Mouse (Mus musculus) lung, embryonic 14.5 days (tissue): ENCODE measurements around the gene Fsip1. TPM values are rescaled to one million over a fixed set of nuclear protein-coding genes. Genes with fewer than 3 reads are reported as not detected.
A peak's percentile ranks its signal among the peaks of the same experiment; 100 is the strongest.

Experiments
- ATAC-seq: fragments of 200-750 bp; cut with Nextera tagmentation; 2 replicates; pipeline ENCODE4 v1.8.0; 2017; ENCODE audit warnings: mild to moderate bottlenecking, moderate TSS enrichment, moderate library complexity; ENCODE audit not compliant: insufficient read depth
- DNase-seq: peaks from one replicate; pipeline ENCODE4 v3.0.0-alpha.2; 2015
- H3K27ac ChIP-seq: fragments of 300-500 bp; sonication (generic); 2 replicates; pipeline ENCODE4 v1.5.1; 2014; ENCODE audit warnings: low read depth, mild to moderate bottlenecking, moderate library complexity
- H3K27me3 ChIP-seq: fragments of 300-500 bp; sonication (generic); 2 replicates; pipeline ENCODE4 v1.6.1; 2014; ENCODE audit warnings: low read length, control low read depth; ENCODE audit not compliant: insufficient read depth
- H3K36me3 ChIP-seq: fragments of 300-500 bp; sonication (generic); 2 replicates; pipeline ENCODE4 v1.6.1; 2014; ENCODE audit warnings: control low read depth; ENCODE audit not compliant: insufficient read depth
- H3K4me1 ChIP-seq: fragments of 300-500 bp; sonication (generic); 2 replicates; pipeline ENCODE4 v1.6.1; 2014; ENCODE audit warnings: antibody characterized with exemption, control low read depth; ENCODE audit not compliant: insufficient read depth
- H3K4me2 ChIP-seq: fragments of 300-500 bp; sonication (generic); 2 replicates; pipeline ENCODE4 v1.6.1; 2014; ENCODE audit warnings: mild to moderate bottlenecking
- H3K4me3 ChIP-seq: fragments of 300-500 bp; sonication (generic); 2 replicates; pipeline ENCODE4 v1.5.1; 2014; ENCODE audit warnings: low read depth, low read length
- H3K9ac ChIP-seq: fragments of 300-500 bp; sonication (generic); 2 replicates; pipeline ENCODE4 v1.6.1; 2014
- H3K9me3 ChIP-seq: fragments of 300-500 bp; sonication (generic); 2 replicates; pipeline ENCODE4 v1.6.1; 2016; ENCODE audit warnings: low read depth, low read length, control low read depth
- CTCF ChIP-seq: IDR thresholded peaks from 2 replicates; pipeline ENCODE4 v1.5.1; 2016; ENCODE audit warnings: antibody characterized with exemption, low read depth
- WGBS: fragments of 180-500 bp; shearing (Covaris S2); extraction: QIAGEN DNeasy Blood & Tissue Kit; methylation state at CpG from one replicate; pipeline ENCODE4 v1.1.7; 2014; 5-methylcytosine and 5-hydroxymethylcytosine counted together
- microRNA-seq: library from miRNA; unstranded; fragments of <30 nt; microRNA quantifications from one replicate; pipeline ENCODE4, GENCODE M21; 2016; ENCODE audit warnings: borderline number of aligned reads
- polyA plus RNA-seq: library from polyadenylated mRNA; unstranded; fragments of >200 nt; fragmentation: Nextera tagmentation; extraction: Ambion mirVana; gene quantifications from 2 replicates; pipeline ENCODE4 v1.2.1, GENCODE M21; 2014

The Fsip1 gene
- polyA plus RNA-seq, 1 experiment from 2014 or later = 1.1 TPM

GRCm38 (mm10) chr2:118102169-118102568 is 154.6 kb downstream of the Fsip1 start:
- no peak for ATAC-seq
- no peak overlapping the region for H3K4me3 ChIP-seq
- H3K9me3 ChIP-seq = no peaks in the 10 kb centered on the region
- no peak overlapping the region for H3K27ac ChIP-seq
- no peak overlapping the region for H3K4me2 ChIP-seq
- no peak overlapping the region for H3K9ac ChIP-seq
- 0 out of 2 replicates have a peak, but pooled peaks cover 4% of the 10 kb centered on the region for H3K4me1 ChIP-seq
- H3K27me3 ChIP-seq = no peaks in the 10 kb centered on the region
- TF ChIP-seq CTCF = no peak
- no peak for DNase-seq
- H3K36me3 ChIP-seq = no peaks in the 10 kb centered on the region
- whole genome bisulfite sequencing = 64% methylated on average over 4 of the region's 4 CpGs

GRCm38 (mm10) chr2:118099104-118099503 is 157.7 kb downstream of the Fsip1 start:
- Histone ChIP-seq H3K36me3 (no peaks in the 10 kb centered on the region), H3K4me2 (no peak overlapping the region), H3K27ac (no peak overlapping the region), H3K9me3 (no peaks in the 10 kb centered on the region), H3K27me3 (no peaks in the 10 kb centered on the region), H3K4me1 (0 out of 2 replicates have a peak, but pooled peaks cover 4% of the 10 kb centered on the region), H3K9ac (no peak overlapping the region), H3K4me3 (no peak overlapping the region)
- 56% methylated on average over 4 of the region's 4 CpGs for WGBS
- DNase-seq = no peak
- no peak for TF ChIP-seq CTCF
- no peak for ATAC-seq

GRCm38 (mm10) chr2:118091226-118091625 is 165.5 kb downstream of the Fsip1 start:
- no peaks in the 10 kb centered on the region for H3K4me1 ChIP-seq
- DNase-seq (no peak), ATAC-seq (no peak)
- 85% methylated on average over 5 of the region's 5 CpGs for WGBS
- H3K4me2 ChIP-seq = no peak overlapping the region
- H3K27ac ChIP-seq = no peak overlapping the region
- no peak for TF ChIP-seq CTCF
- H3K9me3 ChIP-seq = no peaks in the 10 kb centered on the region
- no peaks in the 10 kb centered on the region for H3K27me3 ChIP-seq
- no peak overlapping the region for H3K4me3 ChIP-seq
- no peak overlapping the region for H3K9ac ChIP-seq
- H3K36me3 ChIP-seq = no peaks in the 10 kb centered on the region

GRCm38 (mm10) chr2:118087044-118087726 is 169.6 kb downstream of the Fsip1 start:
- no peak for DNase-seq
- no peak for ATAC-seq
- no peak overlapping the region for H3K9ac ChIP-seq
- H3K9me3 ChIP-seq = no peaks in the 10 kb centered on the region
- no peak overlapping the region for H3K4me2 ChIP-seq
- H3K27ac ChIP-seq = no peak overlapping the region
- 81% methylated on average over 10 of the region's 10 CpGs for WGBS
- H3K4me3 ChIP-seq = no peak overlapping the region
- no peak for TF ChIP-seq CTCF
- no peaks in the 10 kb centered on the region for H3K36me3 ChIP-seq
- H3K27me3 ChIP-seq = no peaks in the 10 kb centered on the region
- no peaks in the 10 kb centered on the region for H3K4me1 ChIP-seq

- Histone ChIP-seq H3K27me3 (no peaks in the 10 kb centered on the region), H3K27ac (no peak overlapping the region), H3K9me3 (no peaks in the 10 kb centered on the region), H3K9ac (no peak overlapping the region), H3K36me3 (no peaks in the 10 kb centered on the region), H3K4me2 (no peak overlapping the region), H3K4me1 (no peaks in the 10 kb centered on the region), H3K4me3 (no peak overlapping the region)
- no peak for DNase-seq
- no peak for ATAC-seq
- 90% methylated on average over 2 of the region's 2 CpGs for WGBS
- TF ChIP-seq CTCF = no peak
These were observed 171.1 kb downstream of the Fsip1 start for GRCm38 (mm10) chr2:118085647-118086046.

- H3K4me1 ChIP-seq = no peaks in the 10 kb centered on the region
- H3K9me3 ChIP-seq = no peaks in the 10 kb centered on the region
- WGBS = 62% methylated on average over 3 of the region's 3 CpGs
- no peak for DNase-seq
- no peak overlapping the region for H3K4me2 ChIP-seq
- H3K36me3 ChIP-seq = no peaks in the 10 kb centered on the region
- ATAC-seq = no peak
- no peak overlapping the region for H3K9ac ChIP-seq
- no peaks in the 10 kb centered on the region for H3K27me3 ChIP-seq
- TF ChIP-seq CTCF = no peak
- no peak overlapping the region for H3K27ac ChIP-seq
- no peak overlapping the region for H3K4me3 ChIP-seq
These were observed 172.1 kb downstream of the Fsip1 start for GRCm38 (mm10) chr2:118084693-118085092.

GRCm38 (mm10) chr2:118083652-118084051 is 173.1 kb downstream of the Fsip1 start:
- 61% methylated on average over 6 of the region's 6 CpGs for WGBS
- no peak for TF ChIP-seq CTCF
- H3K4me2 ChIP-seq = no peak overlapping the region
- H3K9ac ChIP-seq = no peak overlapping the region
- no peaks in the 10 kb centered on the region for H3K36me3 ChIP-seq
- H3K4me1 ChIP-seq = no peaks in the 10 kb centered on the region
- H3K4me3 ChIP-seq = no peak overlapping the region
- ATAC-seq (no peak), DNase-seq (peak; percentile 54)
- H3K9me3 ChIP-seq = no peaks in the 10 kb centered on the region
- H3K27ac ChIP-seq = no peak overlapping the region
- no peaks in the 10 kb centered on the region for H3K27me3 ChIP-seq

- no peak for TF ChIP-seq CTCF
- H3K27me3 ChIP-seq = no peaks in the 10 kb centered on the region
- H3K27ac ChIP-seq = no peak overlapping the region
- ATAC-seq (no peak), DNase-seq (no peak)
- 75% methylated on average over 5 of the region's 5 CpGs for WGBS
- no peaks in the 10 kb centered on the region for H3K9me3 ChIP-seq
- no peak overlapping the region for H3K4me3 ChIP-seq
- H3K4me1 ChIP-seq = no peaks in the 10 kb centered on the region
- no peaks in the 10 kb centered on the region for H3K36me3 ChIP-seq
- no peak overlapping the region for H3K4me2 ChIP-seq
- no peak overlapping the region for H3K9ac ChIP-seq
These were observed 175.2 kb downstream of the Fsip1 start for GRCm38 (mm10) chr2:118081581-118081980.

Small RNA genes lying within 50 kb of the gene (microRNA-seq; reads per million reads assigned to microRNA genes)
- not detected for gene Gm22800

Other genes starting within 250 kb of the Fsip1 start
- gene Thbs1, start 145.1 kb downstream of the Fsip1 start, polyA plus RNA-seq = 248 and 287 TPM in 2 replicates
- 0.26 TPM in 1 of 2 replicates, not detected in the other for gene Gpr176, start 116.5 kb upstream of the Fsip1 start, polyA plus RNA-seq
- 14.5 and 15.4 TPM in 2 replicates for gene Eif2ak4, start 131.7 kb upstream of the Fsip1 start, polyA plus RNA-seq
- gene Srp14, start 222.7 kb upstream of the Fsip1 start, polyA plus RNA-seq = 214 and 218 TPM in 2 replicates